Mouse (Mus musculus) spleen, adult 12 weeks (tissue): ENCODE data around the gene Zpbp.

Source experiments
- DNase-seq: peaks from one replicate; pipeline ENCODE4 v3.0.0; 2022; ENCODE audit warnings: low spot score

Zpbp gene

DNA sequence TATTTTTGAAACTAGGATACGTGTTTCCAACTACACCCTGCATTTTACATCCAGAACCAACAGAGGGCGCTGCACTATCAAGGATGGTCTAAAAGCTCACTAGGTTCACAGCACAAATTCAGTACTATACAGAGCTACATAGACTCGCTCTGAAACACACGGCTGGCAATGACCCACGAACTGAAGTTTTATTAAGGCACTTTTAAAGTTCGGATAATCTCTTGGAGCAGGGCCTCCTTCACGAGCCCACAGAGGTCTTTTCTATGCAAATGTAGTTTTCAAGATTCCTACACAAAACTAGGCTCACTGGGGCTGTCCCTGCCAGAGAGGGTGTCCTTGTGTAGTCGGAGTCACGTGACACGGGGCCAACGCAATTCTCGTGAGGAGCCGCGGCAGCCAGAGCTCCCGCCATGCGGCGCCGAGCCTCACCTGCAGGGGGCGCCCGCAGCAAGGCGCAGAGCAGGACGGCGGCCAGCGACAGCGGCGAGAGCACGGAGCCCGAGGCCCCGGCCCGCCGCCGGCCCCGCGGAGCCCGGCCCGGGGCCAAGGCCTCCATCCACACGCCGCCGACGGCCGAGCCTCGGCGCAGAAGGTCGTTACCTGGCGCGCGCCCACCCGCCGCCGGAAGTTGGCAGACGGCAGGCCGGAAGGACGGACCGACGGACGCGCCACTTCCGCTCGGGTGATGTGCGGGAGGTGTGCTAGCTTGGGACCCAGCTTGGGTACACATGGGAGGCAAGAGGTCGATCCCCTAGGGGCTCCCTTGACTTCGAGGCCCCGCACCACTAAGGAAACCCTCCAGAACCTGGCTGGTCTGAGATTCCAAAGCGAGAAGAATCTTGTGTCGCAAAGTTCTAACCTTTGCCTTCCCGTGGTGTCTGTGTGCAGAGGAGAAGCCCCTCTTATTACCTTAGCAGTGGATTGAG is at the start of gene Zpbp, which contains the start of gene Spata48:
Gene Zpbp (minus strand): TSS at position 774 of the 926 bp plus-strand sequence.
Gene Spata48 (plus strand): TSS at position 460 of the 926 bp plus-strand sequence.
- DNase-seq = peak; percentile 92

DNA sequence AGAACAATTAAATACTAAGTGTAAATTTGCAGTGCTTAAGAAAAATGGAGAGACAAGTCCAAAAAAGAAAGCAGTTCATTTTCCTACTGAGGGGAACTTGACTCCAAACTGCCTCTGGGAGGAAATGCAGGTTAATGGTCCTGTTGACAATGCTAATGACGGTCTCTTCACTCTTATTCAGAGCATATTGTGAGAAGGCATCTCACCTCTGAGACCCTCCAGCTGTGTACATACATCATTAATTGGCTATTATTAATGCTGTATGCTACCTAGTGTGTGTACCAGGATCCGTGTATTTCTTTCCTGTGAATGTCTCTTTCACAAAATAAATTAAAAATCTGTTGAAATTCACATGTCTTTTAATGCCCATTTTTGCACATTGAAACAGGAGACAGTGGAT is 47.2 kb upstream of the Zpbp start:
- DNase-seq = no peak

DNA sequence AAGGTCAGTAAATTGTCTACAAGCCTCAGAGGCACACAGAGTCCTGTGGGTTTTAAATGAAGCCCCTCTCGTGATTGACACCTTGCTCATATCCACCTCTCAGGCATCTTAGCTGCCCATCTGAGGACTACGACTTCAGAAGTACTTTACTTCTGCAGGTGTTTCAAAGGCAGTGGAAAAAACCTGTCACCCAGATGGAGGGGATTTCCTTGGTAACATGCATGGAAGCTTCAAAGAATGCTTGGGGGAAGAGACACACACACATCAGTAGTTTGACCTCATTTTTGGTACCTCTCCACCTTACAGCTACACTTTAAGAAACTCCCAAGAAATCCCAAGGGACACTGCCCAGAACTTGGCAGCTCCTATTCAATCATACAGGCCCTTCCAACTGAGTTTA is 44.0 kb upstream of the Zpbp start:
- peak; percentile 26 for DNase-seq

DNA sequence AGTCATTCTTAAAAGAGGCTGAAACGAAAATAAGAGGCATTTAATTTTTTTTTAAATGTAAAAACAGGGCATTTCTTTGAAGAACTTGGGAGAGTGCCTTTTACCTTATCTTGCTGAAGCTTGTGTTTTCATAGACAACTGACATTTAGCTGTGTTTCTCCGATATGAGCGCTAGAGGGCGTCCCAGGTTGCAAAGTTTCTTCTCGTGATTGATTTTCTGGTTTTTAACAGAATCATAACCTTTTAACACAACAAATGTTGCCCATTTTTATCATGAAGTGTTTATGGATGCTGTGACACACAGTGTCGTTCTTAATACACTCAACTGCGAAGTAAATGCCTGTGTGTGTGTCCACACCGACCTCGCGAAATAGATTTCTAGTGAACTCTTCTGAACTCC is 37.7 kb upstream of the Zpbp start:
- no peak for DNase-seq

DNA sequence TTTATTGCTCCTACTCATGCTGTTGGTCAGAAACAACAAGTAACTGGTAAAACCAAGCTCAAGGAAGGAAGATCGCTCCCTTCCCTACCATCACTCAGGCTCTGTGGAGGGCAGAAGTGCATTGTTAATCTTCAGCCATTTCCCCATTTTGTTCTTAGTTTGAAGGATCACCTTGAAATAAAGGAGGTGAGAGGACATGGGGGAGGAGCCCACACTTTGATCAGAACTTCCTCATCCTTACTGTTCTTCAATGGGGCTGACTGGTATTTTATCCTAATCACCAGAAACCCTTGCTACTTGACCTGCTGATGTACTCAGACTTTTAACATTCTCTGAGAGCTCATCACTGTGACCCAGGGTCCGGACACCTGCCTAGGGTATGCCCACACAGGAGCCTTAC is 33.5 kb upstream of the Zpbp start:
- no peak for DNase-seq

DNA sequence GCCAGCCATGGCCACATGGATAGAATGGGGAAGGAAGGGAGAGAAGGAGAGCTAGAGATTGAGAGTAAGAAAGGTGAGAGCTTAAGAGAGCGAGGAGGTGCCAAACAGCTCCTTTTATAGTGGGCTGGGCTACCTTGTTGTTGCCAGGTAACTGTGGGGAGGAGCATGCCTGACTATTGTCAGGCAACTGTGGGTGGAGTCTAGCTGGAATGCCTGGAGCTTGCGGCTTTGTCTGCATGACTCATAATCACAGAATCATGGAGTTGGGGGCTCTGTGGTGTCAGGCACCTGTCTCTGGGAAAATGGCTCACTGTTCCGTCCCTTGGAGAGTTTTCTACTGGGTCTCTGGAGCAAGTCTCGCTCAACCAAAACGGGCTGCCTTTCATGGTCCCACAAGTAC is 29.8 kb upstream of the Zpbp start:
- no peak for DNase-seq

DNA sequence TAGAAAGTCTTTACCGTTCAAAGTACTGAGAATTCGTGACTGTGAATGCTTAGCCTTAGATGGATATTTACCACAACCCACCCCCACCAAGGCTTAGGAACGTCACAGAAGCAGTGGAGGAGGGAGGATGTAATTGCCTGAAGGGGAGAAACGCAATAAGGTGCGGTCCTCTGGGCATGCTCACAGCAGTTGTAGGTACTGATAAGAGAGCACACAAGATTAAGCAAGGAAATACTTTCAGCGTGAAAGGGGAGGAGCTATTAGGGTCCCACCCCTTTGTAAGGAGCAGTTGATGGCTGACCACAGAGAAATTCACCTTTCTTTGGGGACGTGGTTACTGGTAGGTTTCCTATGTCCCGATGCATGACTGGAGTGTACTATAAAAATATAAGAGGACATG is 22.2 kb upstream of the Zpbp start:
- no peak for DNase-seq

DNA sequence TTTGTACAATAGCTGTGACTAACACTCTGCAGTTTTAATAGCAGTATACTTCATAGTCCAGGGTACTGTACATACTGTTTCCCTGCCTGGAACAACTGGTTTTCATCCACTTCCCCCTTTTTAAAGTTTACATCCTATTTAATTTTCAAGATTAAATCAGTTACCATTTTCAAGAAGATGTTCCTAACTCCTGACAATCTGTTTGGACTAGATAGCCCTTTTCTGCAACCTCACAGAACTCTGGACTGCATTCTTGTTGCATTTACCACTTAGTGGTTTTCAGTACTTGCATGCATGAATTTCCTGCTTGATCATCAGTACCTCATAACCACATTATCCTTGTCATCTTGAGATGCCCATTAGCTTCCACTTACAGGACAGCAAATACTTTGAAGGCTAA is 6.7 kb upstream of the Zpbp start:
- no peak for DNase-seq

DNA sequence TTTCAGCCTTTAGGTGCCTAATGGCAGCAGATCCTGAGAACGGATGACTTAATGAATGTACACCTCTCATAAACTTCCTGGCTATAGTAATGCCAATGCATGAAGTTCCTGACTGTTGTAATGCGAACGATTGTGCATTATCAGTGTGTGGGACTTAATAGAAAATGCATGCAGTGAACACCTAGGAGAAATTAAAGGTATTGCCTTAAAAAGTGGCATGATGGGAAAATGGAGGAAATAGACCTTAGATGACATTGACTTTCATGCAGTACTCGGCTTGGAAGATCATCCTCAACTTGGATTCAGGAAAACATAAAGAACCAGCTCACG is 318 bp upstream of the Zpbp start:
- no peak for DNase-seq

DNA sequence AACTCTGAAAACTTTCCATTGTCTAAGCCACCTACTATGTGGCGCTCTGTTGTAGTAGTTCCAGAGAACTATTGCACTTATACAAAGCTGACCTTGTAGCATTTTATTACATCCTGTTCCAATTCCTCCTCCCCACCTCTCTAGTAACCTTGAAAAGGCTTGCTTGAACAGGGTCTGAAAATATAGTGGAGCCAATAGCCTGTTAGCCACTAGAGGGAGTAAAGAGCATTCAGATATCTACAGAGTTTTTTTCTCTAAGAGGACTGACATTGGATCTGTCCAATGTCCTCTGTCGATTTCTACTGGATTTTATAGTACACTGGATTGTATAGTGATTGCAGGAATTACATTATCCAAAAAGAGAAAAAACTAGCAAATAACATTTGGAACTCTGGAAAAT is 7.2 kb downstream of the Zpbp start:
- DNase-seq = no peak

DNA sequence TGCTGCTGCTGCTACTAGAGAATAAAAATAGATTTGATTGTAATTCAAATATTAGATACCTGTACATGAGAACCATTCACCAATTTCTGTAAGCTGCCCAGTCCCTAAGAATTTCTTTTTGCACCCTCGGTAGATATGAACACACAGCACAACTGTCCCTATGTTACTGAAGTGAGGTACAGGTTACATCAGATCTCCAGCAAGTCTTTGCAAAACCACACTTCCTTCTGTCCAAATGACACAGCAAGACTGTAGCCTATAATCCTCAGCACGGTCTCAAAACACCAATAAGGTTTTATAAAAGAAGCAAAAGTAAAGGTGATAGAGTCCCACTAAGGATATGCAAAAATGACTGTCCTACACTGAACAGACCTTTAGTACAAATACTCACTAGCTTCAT is 44.9 kb downstream of the Zpbp start:
- DNase-seq = no peak

DNA sequence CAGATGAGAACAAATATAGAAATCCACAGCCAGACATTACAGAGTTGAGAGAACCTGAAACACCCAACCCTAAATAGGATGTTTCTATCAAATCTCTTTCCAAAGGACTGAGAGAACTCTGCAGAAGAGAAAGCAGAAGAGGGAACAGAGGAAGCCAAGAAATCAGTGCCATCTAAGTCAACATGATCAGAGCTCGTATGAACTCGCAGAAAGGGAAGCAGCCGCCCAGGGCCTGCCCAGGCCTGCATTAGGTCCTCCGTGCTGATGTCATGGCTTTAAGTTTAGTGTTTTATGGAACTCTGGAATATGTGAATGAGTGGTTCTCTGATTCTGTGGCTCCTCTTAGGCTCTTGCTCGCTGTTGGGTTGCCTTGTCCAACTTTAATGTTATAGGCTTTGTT is 48.0 kb downstream of the Zpbp start:
- DNase-seq = no peak

DNA sequence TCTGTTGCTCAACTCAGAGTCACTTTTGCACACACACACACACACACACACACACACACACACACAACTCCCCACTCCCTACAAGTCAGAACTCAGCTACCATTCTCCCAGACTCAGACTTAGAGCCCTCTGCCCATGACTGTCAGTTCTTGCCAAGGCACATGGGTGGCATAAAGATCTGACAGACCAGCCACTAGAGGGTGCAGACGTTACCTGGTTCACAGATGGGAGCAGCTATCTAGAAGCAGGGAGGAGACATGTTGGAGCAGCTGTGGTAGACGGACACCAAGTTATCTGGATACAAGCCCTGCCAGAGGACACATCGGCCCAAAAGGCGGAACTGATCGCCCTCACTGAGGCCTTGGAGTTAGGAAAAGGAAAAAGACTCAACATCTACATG is 67.5 kb downstream of the Zpbp start:
- DNase-seq = no peak

DNA sequence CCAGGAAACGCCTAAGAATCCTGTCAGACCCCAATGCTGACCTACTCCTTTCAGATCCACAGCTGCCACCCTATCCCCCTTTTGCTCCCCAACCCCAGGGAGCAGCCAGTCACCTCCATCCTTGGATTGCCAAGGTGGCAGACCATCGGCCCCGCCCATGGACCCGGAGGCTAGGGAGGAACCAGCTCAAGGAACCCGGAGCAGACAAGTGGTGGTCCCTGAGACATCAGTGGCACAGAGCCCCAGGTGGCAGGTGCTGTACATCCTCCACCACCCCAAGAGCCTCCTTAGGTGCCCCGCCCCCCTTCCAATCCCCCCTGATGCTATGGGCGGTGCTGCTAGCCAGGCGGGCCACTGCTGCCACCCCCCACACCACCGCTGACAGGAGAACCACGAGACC is 69.0 kb downstream of the Zpbp start:
- no peak for DNase-seq

DNA sequence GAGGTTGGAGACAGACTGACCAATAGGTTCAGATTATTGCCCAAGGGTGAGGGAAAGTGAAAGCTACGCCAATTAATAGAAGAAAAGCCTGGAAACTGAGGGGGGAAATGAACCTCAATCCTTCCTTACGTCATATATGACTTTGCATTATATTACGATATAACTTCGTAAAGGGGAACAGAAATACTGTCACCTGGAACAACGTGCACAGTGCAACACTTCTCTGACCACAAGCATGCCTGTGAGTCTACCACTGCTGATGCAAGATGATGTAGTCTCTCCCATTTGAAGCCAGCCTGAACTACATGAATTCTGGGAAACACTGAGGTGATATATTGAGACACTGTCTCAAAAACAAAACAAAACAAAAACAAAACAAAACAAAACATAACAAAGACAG is 90.9 kb downstream of the Zpbp start:
- DNase-seq = no peak

DNA sequence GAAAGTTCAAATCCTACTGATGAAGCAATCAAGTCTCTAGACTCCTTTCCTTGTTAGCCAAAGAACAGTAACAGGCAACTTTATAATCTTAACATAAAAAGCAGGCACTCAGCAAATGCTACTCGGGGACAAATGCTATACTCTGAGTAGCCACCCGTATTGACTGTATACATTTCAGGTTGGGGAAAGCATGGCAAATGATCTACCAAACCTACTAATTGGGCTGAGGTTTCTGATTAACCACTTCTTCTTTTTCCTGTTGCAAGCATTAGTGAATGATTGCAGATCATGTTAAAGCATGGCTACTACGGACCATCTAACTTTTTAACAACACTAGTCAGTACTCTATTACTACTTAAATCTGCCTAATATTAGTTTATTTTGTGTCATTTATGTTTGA is 178.7 kb downstream of the Zpbp start:
- no peak for DNase-seq

DNA sequence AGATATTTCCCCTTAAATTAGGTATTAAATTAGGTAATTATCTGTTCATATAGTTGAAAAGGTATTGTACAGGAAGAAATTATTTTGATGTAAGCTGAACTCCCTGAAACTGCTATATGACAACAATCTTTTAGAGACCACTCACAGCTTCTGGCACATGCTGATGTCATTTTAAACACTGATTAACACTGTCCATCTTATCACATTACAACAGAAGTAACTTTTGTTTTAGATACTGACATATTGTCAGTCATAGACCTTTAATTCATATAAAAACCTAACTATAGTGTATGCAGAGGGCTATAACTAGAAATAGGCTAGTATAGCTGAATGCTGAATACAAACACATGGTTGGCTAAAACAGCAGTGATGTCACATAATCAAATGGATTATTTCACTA is 182.1 kb downstream of the Zpbp start:
- DNase-seq = no peak

DNA sequence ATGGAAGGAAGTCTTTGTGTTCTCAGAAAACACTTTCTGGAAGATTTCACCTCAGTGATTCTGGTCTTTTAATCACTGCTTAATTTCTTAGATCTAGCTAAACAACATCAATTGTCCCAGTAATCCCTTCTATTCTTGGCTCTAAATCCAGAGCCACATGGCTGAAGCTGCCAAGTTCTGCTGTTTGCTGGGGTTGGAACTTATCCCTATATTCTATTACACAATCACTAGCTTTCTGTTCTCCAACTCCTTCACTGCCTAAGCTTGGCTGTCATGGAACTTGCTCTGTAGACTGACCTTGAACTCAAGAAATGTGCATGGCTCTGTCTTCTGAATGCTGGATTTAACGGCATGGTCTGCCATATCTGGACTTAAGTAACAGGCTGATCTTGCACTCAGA is 204.9 kb downstream of the Zpbp start:
- DNase-seq = no peak

DNA sequence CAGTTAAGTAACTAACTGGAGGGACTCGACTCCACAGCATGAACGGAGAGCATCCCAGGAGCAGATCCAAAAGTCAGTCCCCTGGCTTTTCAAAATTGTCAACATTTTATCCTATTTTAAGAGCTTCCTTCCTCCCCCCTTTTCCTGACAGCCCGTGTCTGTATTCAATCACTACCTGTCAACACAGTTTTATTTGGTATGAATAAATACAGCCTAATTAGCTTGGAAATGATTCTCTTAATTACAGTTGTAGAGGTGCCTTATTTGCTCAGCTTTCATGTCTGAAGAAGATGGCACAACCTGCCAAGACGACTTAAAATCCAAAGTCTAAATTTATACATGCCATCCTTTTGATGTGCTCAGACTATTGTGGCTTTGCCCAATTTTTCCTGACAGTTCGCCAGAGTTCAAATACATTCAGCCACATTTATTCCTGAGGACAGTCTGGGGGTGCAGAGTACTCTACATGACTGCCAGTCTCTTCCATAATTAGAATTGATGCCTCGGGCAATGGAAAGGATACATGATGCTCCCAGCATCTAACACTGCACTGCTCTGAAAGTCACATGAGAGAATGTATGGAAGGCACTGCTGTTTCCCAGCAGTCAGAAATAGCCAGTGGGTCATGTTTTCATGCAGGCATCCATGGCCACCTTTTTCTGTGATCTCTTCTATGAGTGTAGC is 219.4 kb downstream of the Zpbp start:
- no peak for DNase-seq

DNA sequence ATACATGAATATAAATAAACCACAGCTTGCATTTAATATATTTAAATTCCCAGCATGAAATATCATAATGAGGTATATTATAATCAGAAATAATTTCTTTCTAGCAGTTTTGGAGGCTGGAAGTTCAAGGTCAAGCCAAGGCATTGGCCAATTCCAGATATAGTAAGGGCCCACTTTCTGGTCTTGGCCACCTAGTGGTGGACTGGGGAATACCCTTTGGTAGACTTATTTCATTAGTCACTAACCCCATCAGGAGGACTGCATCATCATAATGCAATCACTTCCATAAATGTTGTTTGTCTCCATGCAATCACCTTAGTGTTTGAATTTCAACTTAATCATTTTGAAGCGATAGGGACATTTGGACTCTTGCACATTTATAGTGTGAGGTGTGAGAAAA is 222.9 kb downstream of the Zpbp start:
- DNase-seq = no peak
